Mouse (Mus musculus): ENCODE data around the gene Rora. TPM values are rescaled to one million over a fixed set of nuclear protein-coding genes. Genes with fewer than 3 reads are reported as not detected.
A peak's percentile ranks its signal among the peaks of the same experiment; 100 is the strongest.
"Not testable (repeated sequence)": the region's sequence is repeated elsewhere in the genome, so short reads cannot be mapped to it uniquely, and the experiment has no call there.

Gene Rora
- total RNA-seq, 2 experiments from 2014 or later: 21.1 to 24.9 TPM

DNA sequence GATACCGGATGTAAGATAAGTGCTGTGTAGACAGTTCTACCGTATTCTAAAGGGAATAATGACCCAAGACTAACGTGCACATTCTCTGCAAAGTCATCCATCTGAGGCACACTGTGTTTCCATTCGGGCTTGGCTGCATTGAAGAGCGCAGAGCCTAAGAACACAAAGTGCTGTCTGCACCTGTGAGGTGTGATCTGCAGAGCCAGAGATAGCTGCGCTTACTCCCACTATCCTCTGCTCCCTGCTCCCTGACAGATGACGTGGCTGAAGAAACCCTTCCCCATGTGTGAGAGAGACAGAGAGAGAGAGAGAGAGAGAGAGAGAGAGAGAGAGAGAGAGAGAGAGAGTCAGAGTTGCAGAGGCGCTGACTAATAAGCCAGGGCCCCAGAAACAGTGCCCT is 392.3 kb downstream of the Rora start:
- DNase-seq: peak in 1 of 2 experiments; percentile 36
- intact Hi-C loops (cut with DNase I): no loop called here

GRCm38 (mm10) chr9:69050856-69051255 is 397.3 kb downstream of the Rora start:
- DNase-seq: no peak
- intact Hi-C loops (cut with DNase I): no loop called here

GRCm38 (mm10) chr9:69051890-69052289 is 398.3 kb downstream of the Rora start:
- intact Hi-C loops (cut with DNase I): no loop called here
- no peak for DNase-seq

- intact Hi-C loops (cut with DNase I): loop anchor here (5.0 kb wide), 1 partner anchor 67 kb away; no protein-coding TSS in a partner anchor
- DNase-seq: peak; percentile 32 to 41
Measured at GRCm38 (mm10) chr9:69055302-69055701, 401.7 kb downstream of the Rora start.

GRCm38 (mm10) chr9:69071203-69071867 is 417.7 kb downstream of the Rora start:
- intact Hi-C loops (cut with DNase I): no loop called here
- peak; percentile 53 to 56 for DNase-seq

- DNase-seq: no peak
Measured at GRCm38 (mm10) chr9:69073271-69073670, 419.7 kb downstream of the Rora start.

GRCm38 (mm10) chr9:69084086-69084719 is 430.6 kb downstream of the Rora start:
- intact Hi-C loops (cut with DNase I): no loop called here
- no peak for DNase-seq

More at GRCm38 (mm10) chr9:69073271-69073670, 419.7 kb downstream of the Rora start:
- intact Hi-C loops (cut with DNase I): no loop called here

- DNase-seq: peak; percentile 15 to 48
- intact Hi-C loops (cut with DNase I): no loop called here
Measured at GRCm38 (mm10) chr9:69084720-69085661, 431.4 kb downstream of the Rora start.

GRCm38 (mm10) chr9:69086844-69087243 is 433.3 kb downstream of the Rora start:
- no peak for DNase-seq
- intact Hi-C loops (cut with DNase I): no loop called here

GRCm38 (mm10) chr9:69087325-69087724 is 433.7 kb downstream of the Rora start:
- intact Hi-C loops (cut with DNase I): no loop called here
- DNase-seq: no peak

- DNase-seq: no peak
- intact Hi-C loops (cut with DNase I): no loop called here
Measured at GRCm38 (mm10) chr9:69090749-69091270, 437.2 kb downstream of the Rora start.

GRCm38 (mm10) chr9:69092119-69093013 is 438.8 kb downstream of the Rora start:
- intact Hi-C loops (cut with DNase I): no loop called here

DNA sequence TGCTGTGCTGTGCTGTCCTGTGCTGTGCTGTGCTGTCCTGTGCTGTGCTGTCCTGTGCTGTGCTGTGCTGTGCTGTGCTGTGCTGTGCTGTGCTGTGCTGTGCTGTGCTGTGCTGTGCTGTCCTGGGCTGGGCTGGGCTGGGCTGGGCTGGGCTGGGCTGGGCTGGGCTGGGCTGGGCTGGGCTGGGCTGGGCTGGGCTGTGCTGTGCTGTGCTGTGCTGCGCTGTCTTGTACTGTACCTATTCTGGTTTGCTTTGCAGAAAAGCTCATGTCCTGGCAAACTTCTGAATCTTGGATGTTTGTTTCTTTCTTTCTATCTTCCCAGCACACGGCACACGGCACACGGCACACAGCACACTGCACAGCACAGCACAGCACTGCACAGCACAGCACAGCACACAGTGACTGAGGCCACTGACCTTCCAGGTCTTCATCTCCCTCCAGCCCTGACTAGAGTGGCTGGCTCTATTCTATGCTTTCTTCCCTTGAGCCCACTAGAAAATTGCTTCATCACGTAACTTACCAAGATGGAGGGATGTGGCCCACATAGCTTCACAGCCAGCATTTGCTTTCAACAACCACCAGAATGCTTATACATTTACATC is 446.7 kb downstream of the Rora start:
- DNase-seq; intact Hi-C loops (cut with DNase I): not testable (repeated sequence)

More at GRCm38 (mm10) chr9:69092119-69093013, 438.8 kb downstream of the Rora start:
- peak; percentile 95 to 96 for DNase-seq

DNA sequence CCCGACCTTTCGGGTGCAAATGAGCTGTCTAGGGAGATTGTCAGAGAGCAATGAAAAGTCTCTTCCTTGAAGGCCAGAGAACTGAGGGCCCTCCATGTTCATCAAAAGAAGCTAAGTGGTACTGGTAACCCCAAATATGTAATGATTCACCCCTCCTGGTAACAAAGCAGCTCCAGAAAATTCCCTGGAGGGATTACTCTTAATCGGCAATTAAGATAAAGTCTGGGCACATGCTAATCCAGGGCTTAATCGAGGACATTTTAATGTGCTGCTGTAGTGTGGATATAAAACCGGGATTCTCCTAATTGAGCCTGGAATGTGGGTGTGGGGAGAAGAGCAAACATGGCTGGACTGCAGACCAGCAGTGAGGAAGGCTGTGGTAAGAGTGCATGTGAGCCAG is 450.7 kb downstream of the Rora start:
- intact Hi-C loops (cut with DNase I): no loop called here
- DNase-seq: no peak

- DNase-seq: no peak
- intact Hi-C loops (cut with DNase I): no loop called here
Measured at GRCm38 (mm10) chr9:69109618-69110300, 456.2 kb downstream of the Rora start.

- intact Hi-C loops (cut with DNase I): no loop called here
- no peak for DNase-seq
Measured at GRCm38 (mm10) chr9:69110301-69110674, 456.7 kb downstream of the Rora start.

DNA sequence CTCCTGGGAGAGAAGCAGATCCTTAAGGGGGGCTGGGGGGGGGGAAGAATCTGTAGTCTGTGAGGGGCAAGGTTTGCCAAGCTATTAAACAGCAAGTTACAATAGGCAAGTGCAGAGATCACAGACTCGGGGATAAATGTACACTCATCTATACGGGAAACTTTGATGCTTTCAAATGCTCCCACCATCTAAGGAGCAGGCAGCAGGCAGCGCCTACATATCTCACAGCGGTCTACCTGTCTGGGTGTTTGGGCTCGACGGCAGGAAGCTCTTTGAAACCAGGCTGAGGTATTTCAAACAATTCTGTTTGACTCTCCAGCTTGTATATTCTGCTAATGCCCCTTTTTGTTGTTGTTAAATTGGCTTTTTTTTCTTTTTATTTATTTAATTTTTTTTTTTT is 457.1 kb downstream of the Rora start:
- intact Hi-C loops (cut with DNase I): no loop called here
- no peak for DNase-seq

DNA sequence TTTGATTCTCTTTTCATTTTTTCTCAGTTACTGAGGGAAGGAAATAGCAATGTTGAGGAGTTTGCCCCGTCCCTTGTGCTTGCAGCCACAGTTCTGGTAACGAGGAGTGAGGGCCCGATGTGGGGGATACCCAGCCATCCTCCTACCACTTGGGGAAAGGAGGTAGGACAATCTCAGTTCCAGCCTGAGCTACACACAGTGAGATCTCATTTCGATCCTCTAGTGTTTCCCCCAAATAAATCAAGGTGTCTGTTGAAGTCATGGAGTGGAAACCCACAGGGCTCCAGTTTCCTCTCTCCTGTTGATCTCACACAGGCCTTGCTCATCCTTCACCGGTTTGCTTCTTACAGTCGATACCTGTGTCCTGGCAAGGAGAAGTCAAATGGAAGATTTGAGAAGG is 458.0 kb downstream of the Rora start:
- DNase-seq: no peak
- intact Hi-C loops (cut with DNase I): no loop called here

GRCm38 (mm10) chr9:69114429-69114984 is 460.9 kb downstream of the Rora start:
- intact Hi-C loops (cut with DNase I): loop anchor here (2.0 kb wide), 1 partner anchor 176 kb away; no protein-coding TSS in a partner anchor
- DNase-seq: no peak
